Mouse (Mus musculus) brain, embryonic 18.5 days (tissue): Measurements from ENCODE around the gene Card9.

Source experiments
- DNase-seq: peaks from one replicate; pipeline ENCODE4 v3.0.0-alpha.2; 2012; ENCODE audit warnings: low read depth, low spot score

Card9 gene

GRCm38 (mm10) chr2:26362991-26363390 is 2.3 kb upstream of the Card9 start:
- DNase-seq, result no peak

DNA sequence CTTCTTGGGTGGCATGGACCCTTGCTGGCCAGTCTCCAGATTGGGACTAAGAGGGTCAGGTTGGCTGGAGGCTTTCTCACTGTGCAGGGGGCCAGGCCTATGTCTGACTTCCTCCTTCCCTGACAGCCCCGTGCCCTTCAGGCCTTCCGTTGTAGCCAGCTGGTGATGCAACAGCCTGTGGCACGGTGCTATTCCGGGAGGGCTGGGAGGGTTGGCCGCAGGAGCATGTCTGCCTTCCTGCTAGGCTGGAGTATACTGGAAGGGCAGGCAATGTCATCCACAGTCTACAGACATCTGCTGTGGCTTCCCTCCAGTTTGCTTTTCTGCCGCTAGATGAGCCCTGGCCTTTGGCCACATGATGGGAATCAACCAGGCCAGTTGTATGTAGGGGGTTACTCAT is 735 bp downstream of the Card9 start:
- no peak for DNase-seq

GRCm38 (mm10) chr2:26358667-26359320 is 1.9 kb downstream of the Card9 start:
- DNase-seq, result no peak

DNA sequence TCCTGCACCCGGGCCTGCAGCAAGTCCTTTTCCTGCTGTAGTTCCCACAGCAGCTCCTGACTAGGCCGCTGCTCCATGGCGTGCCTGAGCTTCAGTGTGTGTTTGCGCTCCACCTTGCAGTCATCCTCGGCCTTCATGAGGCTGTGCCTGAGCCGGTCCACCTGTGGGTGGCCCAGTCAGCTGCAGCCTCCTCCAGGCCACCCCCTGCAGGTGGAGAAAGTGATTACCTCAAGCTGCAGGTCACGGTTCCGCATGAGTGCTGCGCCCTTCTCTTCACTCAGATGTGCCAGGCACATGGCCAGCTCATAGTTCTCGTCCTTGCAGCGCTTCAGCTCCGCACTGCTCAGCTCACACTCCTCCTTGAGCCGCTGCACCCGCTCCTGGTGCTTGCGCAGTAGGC is 3.2 kb downstream of the Card9 start:
- DNase-seq, result no peak

- no peak for DNase-seq
Observed at GRCm38 (mm10) chr2:26356678-26357077, 4.0 kb downstream of the Card9 start.

- no peak for DNase-seq
Observed at GRCm38 (mm10) chr2:26356231-26356630, 4.5 kb downstream of the Card9 start.

GRCm38 (mm10) chr2:26354401-26354800 is 6.3 kb downstream of the Card9 start:
- no peak for DNase-seq

- no peak for DNase-seq
Observed at GRCm38 (mm10) chr2:26353066-26353980, 7.4 kb downstream of the Card9 start.

DNA sequence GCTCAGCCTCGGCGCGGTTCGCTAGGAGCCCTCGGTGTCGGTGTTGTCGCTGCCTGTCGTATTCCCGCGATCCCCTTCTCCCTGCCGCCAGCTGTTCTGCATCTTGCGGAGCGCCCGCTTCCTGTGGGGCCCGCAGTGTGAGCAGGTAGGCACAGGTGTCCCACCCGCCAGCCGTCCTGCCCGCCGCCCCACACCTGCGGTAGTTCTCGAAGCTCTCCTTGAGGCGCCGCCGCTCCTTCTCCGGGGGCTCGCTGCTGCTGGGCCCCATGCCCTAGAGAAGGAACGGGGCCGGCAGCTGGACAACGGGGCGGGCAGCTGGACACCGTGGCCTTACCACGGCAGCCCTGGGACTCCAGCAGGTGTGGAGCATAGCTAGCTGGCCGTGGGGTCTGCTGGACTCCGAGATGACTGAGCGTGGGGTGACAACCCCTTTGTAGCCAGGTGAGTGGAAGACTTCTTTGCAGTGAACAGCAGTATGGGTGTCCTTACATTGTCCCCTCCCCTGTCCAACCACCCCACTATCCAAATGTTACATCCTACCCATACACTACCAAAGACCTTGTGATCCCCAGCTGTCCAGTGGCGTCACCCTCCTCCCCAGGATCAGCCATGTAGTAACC is 8.3 kb downstream of the Card9 start:
- DNase-seq, result no peak

- DNase-seq, result peak; percentile 86
Observed at GRCm38 (mm10) chr2:26351358-26352290, 9.1 kb downstream of the Card9 start, which contains the start of gene Dnlz. Gene Dnlz, minus strand, starts transcription at chr2:26352110.

GRCm38 (mm10) chr2:26348241-26348640 is 12.5 kb downstream of the Card9 start:
- DNase-seq, result no peak

DNA sequence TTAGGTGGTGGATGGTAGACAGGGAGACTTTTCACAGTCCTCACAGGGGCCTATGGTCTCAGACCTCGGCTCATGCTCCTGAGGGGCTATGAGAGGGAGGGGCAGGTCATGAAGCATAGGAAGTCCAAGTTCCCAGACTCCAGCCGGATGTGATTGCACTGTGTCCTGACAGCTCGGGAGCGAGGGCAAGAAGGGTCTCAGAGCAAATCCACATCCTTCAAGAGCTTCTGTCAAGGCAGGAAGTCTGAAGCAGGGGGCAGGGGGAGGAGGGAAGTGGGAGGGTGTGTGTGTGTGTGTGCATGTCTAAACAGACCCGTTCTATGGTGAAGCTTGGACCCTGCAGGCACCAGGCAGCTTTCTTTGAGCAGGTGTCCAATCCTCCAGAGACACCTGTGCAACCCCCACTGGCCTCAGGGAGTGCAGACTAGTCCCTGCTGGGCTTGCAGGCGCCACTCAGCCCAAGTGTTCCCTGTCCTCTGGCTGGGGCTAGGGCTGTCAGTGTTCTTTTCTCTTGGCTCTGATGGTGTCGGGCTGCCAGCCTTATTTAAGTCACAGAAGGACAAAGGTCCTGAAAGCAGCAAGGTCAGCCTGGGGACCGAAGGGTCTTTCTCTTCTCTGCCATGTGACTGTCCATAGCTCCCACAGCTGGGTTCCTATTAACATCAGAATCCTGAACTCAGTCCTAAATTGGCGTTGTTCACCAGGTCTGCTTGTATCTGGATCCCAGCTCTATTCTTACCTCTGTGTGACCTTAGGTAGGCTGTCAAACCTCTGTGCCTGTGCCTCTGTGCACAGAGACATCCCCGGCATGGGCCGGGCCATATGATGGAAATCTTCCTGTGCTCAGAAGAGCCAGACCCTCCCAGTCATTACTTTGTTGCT is 17.9 kb downstream of the Card9 start:
- DNase-seq, result no peak

DNA sequence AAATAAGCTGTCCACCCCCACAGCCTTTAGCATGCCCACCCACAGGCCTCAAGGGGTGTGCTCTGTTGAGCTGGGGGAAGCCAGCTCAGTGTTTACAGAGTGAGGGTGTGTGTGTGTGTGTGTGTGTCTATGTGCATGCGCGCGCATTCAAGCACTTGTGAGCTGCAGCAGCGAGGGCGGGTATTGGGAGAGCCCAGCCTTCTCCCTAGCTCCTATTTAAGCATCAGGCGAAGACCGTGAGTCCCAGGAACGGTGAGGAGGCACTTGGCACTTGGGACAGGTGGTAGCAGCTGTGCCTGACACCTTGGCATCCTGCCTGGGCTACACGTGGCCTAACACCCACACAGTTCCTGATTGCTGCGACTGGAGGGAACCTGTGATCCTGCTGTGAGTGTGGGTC is 18.7 kb downstream of the Card9 start:
- no peak for DNase-seq

DNA sequence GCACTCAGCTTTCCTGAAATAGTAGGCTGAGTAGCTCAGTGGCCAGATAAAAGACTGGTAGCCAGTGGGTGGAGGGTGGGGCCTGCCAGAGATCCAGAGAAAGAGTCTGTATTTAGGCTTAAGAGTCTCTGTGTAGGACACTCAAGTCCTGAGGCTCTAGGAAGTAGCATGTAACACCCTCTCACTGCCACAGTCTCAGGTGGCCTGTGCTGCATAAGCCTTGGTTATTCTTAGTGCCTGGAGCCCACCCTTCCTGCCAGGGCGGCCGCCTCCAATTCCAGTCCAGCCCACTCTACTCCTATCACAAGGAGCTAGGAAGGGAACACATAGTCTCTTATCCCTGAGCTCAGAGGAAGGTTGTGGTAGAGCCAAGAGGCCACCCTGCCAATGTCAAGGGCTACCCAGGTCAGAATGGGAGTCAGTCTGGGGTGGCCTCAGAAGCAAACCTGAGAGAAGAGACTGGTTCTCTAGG is 19.2 kb downstream of the Card9 start:
- DNase-seq, result no peak

DNA sequence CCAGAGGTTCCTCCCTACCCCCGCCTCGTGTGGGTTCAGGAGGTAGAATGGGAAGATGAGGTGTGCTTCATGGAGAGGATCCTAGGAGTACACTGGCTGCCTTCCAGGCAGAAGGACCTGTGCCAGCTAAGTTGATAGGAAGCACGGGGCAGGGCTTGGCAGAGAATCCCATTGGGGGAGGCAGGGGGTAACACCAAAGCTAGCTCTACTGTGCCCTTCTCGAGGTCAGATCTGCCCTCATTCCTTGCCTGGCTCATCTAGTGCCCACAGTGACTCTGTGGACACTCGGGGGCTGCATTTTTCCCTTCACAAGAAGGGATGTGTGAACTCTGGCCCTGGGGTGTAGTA is 21.5 kb downstream of the Card9 start:
- DNase-seq, result no peak

GRCm38 (mm10) chr2:26338302-26339203 is 22.2 kb downstream of the Card9 start:
- no peak for DNase-seq

GRCm38 (mm10) chr2:26330702-26331101 is 30.0 kb downstream of the Card9 start:
- no peak for DNase-seq

DNA sequence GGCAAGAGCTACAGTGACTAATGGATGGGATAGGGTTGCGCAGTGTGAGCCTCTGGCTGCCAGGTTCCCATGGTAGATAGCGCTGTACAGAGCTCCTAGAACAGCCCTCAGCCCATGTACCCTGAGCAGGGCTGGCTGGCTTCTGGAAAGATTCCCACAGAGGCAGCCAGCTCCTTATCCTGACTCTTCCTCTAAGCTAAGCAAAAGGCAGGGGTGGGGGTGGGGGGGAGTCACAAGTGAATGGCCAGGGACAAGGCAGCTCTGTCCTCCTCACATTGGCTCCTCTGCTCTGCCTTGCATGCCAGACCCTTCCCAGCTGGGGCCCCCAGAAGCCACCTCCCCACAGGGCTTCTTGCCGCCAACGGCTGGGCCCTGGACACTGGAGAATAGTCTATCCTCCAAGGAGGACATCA is 30.7 kb downstream of the Card9 start:
- DNase-seq, result no peak

DNA sequence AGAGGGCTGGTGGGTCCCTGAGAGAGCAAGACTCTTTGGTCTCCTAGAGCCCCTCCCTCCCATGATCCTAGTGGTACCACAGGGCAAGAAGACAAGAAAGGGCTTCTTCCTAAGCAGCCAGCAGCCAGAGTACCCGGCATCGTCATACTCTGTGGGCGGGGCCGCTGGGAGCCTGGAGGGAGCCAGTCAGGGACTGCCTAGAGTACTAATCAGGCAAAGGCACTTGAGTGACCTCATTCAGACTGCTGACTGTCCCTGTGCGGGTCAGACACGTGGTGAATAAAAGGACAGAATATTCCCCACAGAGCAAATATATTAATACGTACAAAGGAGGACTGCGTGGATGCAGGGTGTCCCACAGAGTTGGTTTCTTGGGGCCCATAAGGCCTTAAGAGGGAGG is 31.3 kb downstream of the Card9 start:
- no peak for DNase-seq
